ENCODE assay signal across 8 mouse cellular contexts in the genomic region with DNA sequence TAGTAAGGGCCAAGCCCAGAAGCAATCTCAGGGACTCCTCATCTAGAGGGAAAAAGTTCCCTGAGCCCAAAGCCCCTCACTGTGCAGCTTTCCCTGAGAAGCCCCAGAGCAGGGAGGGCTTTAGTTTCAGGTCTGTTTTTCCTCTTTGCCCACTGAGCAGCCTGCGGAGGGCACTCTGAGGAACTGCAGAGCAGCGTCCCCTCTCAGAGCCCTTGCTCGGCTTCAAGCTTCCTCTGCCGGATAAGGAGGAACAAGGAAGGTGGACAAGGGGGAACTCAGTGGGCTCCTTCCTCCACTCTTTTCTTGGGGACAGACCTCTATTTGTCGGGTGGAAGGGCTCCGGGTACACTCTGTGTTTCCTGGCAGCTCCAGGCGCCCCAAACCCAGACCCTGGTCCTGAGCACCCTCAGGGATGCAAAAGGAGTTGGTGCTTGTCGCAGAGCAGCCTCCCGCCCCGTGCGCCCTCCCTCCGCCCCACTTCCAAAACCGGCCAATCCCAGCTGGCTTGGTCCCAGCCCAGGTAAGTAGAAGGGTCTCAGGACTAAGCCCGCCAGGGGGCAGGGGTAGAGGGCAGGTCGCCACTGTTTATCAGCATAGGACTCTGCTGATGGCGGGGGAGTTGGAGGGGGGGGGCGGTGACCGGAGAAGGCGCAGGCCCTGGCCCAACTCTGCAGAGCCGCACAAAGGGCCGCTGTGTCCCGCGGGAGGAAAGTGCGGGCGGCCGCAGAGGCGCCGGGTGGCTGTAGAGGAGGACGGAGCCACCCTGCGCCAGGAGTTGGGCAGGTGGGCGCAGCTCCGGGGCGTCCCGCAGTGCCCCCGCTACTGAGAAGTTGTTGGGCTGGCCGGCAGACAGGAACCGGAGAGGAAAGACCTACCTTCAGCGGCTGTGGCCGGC. TPM values are rescaled to one million over a fixed set of nuclear protein-coding genes. Genes with fewer than 3 reads are reported as not detected.
DNase-seq lines count a peak whose midpoint lies in the region; ATAC-seq lines count a peak whose summit lies in the region.

No protein-coding gene starts in this region.

- DNase-seq in lung, postnatal 14 days: no peak
- peak; percentile 57 for DNase-seq in cerebellum, adult 9-10 months
- peak; percentile 15 to 31 for DNase-seq in frontal cortex, postnatal 25 days (ENCODE audit: low spot score in 2 of 2)
- DNase-seq in kidney, postnatal 4 days: peak; percentile 69 to 79
- DNase-seq in midbrain, embryonic 14.5 days: peak; percentile 70
- DNase-seq in urinary bladder, postnatal 36 days (ENCODE audit: low spot score in 2 of 2): no peak
- DNase-seq in right cerebral cortex, adult 18-20 months: no peak

- H3K36me3 ChIP-seq in lung, embryonic 15.5 days: 0 out of 2 replicates have a peak, but pooled peaks cover 3% of the 10 kb centered on the region
- no peaks in the 10 kb centered on the region; the same call in 1 of the 2 replicates for H3K36me3 ChIP-seq in midbrain, embryonic 14.5 days (ENCODE audit: control insufficient read depth, insufficient read depth, low read length)

- no peaks in the 10 kb centered on the region for H3K9me3 ChIP-seq in lung, embryonic 15.5 days
- no peaks in the 10 kb centered on the region for H3K9me3 ChIP-seq in midbrain, embryonic 14.5 days (ENCODE audit: control insufficient read depth, low read length)

- peak overlapping the region; percentile 95 for H3K4me2 ChIP-seq in lung, embryonic 15.5 days
- H3K4me2 ChIP-seq in midbrain, embryonic 14.5 days (ENCODE audit: low read length): peak overlapping the region; percentile 93

- peaks cover 31% of the 10 kb centered on the region for H3K27me3 ChIP-seq in lung, embryonic 15.5 days
- no peaks in the 10 kb centered on the region for H3K27me3 ChIP-seq in midbrain, embryonic 14.5 days (ENCODE audit: control insufficient read depth, insufficient read depth, low read length)

- ATAC-seq in lung, embryonic 15.5 days (ENCODE audit: borderline replicate concordance, extremely low read depth, low FRiP score, low TSS enrichment): peak; percentile 48
- peak; percentile 41 for ATAC-seq in midbrain, embryonic 14.5 days (ENCODE audit: low FRiP score, low TSS enrichment)

- peak overlapping the region; percentile 62 for H3K9ac ChIP-seq in lung, embryonic 15.5 days
- H3K9ac ChIP-seq in midbrain, embryonic 14.5 days (replicated peaks; ENCODE audit: low read length): peak overlapping the region; percentile 90

- H3K27ac ChIP-seq in lung, embryonic 15.5 days: peak overlapping the region; percentile 93
- H3K27ac ChIP-seq in midbrain, embryonic 14.5 days (replicated peaks; ENCODE audit: low read depth, low read length): peak overlapping the region; percentile 86

- H3K4me1 ChIP-seq in lung, embryonic 15.5 days: peaks cover 18% of the 10 kb centered on the region
- peaks cover 10% of the 10 kb centered on the region; the same call in 1 of the 2 replicates for H3K4me1 ChIP-seq in midbrain, embryonic 14.5 days (ENCODE audit: control insufficient read depth, insufficient read depth, low read length)

- peak overlapping the region; percentile 57 for H3K4me3 ChIP-seq in lung, embryonic 15.5 days
- peak overlapping the region; percentile 78 for H3K4me3 ChIP-seq in midbrain, embryonic 14.5 days (replicated peaks; ENCODE audit: low read depth, low read length)

- 1% methylated on average over 39 of the region's 39 CpGs for WGBS in lung, embryonic 15.5 days
- under 1% methylated on average over 37 of the region's 39 CpGs for WGBS in midbrain, embryonic 14.5 days

RNA-seq across cellular contexts. Expression of a gene that starts 31.9 kb away (rescaled TPM):
- 10.3 and 11.2 TPM in 2 replicates for polyA plus RNA-seq in lung, embryonic 15.5 days (2015; fragmentation: Nextera tagmentation; extraction: Ambion mirVana)
- 8.2 and 10.3 TPM in 2 replicates for polyA plus RNA-seq in midbrain, embryonic 14.5 days (2014; fragmentation: Nextera tagmentation; extraction: Ambion mirVana)

Comparison
In these comparisons a context has a peak if more than half of its experiments do, and no peak if none do; other contexts are left out.
1. DNase-seq: peak in cerebellum, adult 9-10 months (single experiment), frontal cortex, postnatal 25 days (2 of 2), kidney, postnatal 4 days (2 of 2) and midbrain, embryonic 14.5 days (single experiment); none in lung, postnatal 14 days (single experiment), urinary bladder, postnatal 36 days (0 of 2) and right cerebral cortex, adult 18-20 months (single experiment).